Mouse (Mus musculus) lung, embryonic 16.5 days (tissue): ENCODE data around the gene Dnaaf5. TPM values are rescaled to one million over a fixed set of nuclear protein-coding genes. Genes with fewer than 3 reads are reported as not detected.

Experiments used
- ATAC-seq: fragments of 200-750 bp; cut with Nextera tagmentation; 2 replicates; pipeline ENCODE4 v1.8.0; 2017; ENCODE audit warnings: low read depth, mild to moderate bottlenecking, moderate library complexity
- H3K27ac ChIP-seq: fragments of 300-500 bp; sonication (generic); 2 replicates; pipeline ENCODE4 v1.5.1; 2014; ENCODE audit warnings: mild to moderate bottlenecking, control low read depth, low read length
- H3K27me3 ChIP-seq: fragments of 300-500 bp; sonication (generic); 2 replicates; pipeline ENCODE4 v1.6.1; 2014; ENCODE audit warnings: low read depth, low read length, mixed read lengths; ENCODE audit not compliant: control insufficient read depth, insufficient read depth
- H3K36me3 ChIP-seq: fragments of 300-500 bp; sonication (generic); 2 replicates; pipeline ENCODE4 v1.6.1; 2014; ENCODE audit warnings: low read length; ENCODE audit not compliant: control insufficient read depth, insufficient read depth
- H3K4me1 ChIP-seq: fragments of 300-500 bp; sonication (generic); replicated peaks from 2 replicates; pipeline ENCODE4 v1.6.1; 2014; ENCODE audit warnings: low read length, mixed read lengths; ENCODE audit not compliant: control insufficient read depth, insufficient read depth
- H3K4me2 ChIP-seq: fragments of 300-500 bp; sonication (generic); 2 replicates; pipeline ENCODE4 v1.6.1; 2014; ENCODE audit warnings: low read depth, low read length, control low read depth
- H3K4me3 ChIP-seq: fragments of 300-500 bp; sonication (generic); 2 replicates; pipeline ENCODE4 v1.5.1; 2014; ENCODE audit warnings: mild to moderate bottlenecking, low read length, control low read depth
- H3K9ac ChIP-seq: fragments of 300-500 bp; sonication (generic); 2 replicates; pipeline ENCODE4 v1.6.1; 2014; ENCODE audit warnings: low read length, control low read depth
- H3K9me3 ChIP-seq: fragments of 300-500 bp; sonication (generic); 2 replicates; pipeline ENCODE4 v1.6.1; 2016; ENCODE audit warnings: low read length; ENCODE audit not compliant: control insufficient read depth
- whole genome bisulfite sequencing: fragments of 180-500 bp; shearing (Covaris S2); extraction: QIAGEN DNeasy Blood & Tissue Kit; methylation state at CpG from one replicate; pipeline ENCODE4 v1.1.7; 2014; 5-methylcytosine and 5-hydroxymethylcytosine counted together
- polyA plus RNA-seq: library from polyadenylated mRNA; unstranded; fragments of >200 nt; fragmentation: Nextera tagmentation; extraction: Ambion mirVana; gene quantifications from 2 replicates; pipeline ENCODE4 v1.2.1, GENCODE M21; 2015

Gene Dnaaf5
- polyA plus RNA-seq, 1 experiment from 2014 or later, result 5.8 TPM

- H3K9ac ChIP-seq, result no peak overlapping the region
- no peaks in the 10 kb centered on the region for H3K9me3 ChIP-seq
- no peak overlapping the region for H3K27ac ChIP-seq
- peaks cover 4% of the 10 kb centered on the region for H3K36me3 ChIP-seq
- no peak overlapping the region for H3K4me3 ChIP-seq
- no peak overlapping the region for H3K4me2 ChIP-seq
- 80% methylated on average over 11 of the region's 11 CpGs for WGBS
- no peaks in the 10 kb centered on the region for H3K27me3 ChIP-seq
- ATAC-seq, result no peak
- no peaks in the 10 kb centered on the region for H3K4me1 ChIP-seq
These were observed 61.8 kb downstream of the Dnaaf5 start for GRCm38 (mm10) chr5:139211737-139212385.

GRCm38 (mm10) chr5:139214298-139214697 lies 64.3 kb downstream of the Dnaaf5 start:
- H3K27ac ChIP-seq, result no peak overlapping the region
- H3K4me2 ChIP-seq, result no peak overlapping the region
- H3K36me3 ChIP-seq, result peaks cover 4% of the 10 kb centered on the region
- no peak overlapping the region for H3K9ac ChIP-seq
- no peak for ATAC-seq
- H3K9me3 ChIP-seq, result no peaks in the 10 kb centered on the region
- no peak overlapping the region for H3K4me3 ChIP-seq
- H3K4me1 ChIP-seq, result no peaks in the 10 kb centered on the region
- H3K27me3 ChIP-seq, result no peaks in the 10 kb centered on the region

DNA sequence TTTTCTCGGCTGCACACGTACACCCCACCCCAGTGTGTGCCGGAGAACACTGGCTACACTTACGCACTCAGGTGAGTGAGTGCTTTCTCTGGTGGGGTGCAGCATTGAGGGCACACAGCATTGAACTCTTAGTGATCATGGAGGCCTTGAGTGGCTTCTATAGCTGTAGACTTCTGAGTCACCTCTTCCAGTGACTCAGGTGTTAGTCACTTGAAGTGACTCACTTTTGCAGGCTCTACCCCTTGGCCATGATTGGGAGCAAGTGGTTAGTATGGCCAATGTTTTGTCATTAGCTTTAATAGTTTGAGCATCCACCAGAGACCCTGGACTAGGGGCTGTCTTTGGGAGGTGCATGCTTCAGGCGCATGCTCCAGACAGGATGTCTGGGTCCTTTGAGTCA lies 65.2 kb downstream of the Dnaaf5 start:
- no peak overlapping the region for H3K27ac ChIP-seq
- no peak overlapping the region for H3K4me3 ChIP-seq
- ATAC-seq, result no peak
- H3K9ac ChIP-seq, result no peak overlapping the region
- H3K9me3 ChIP-seq, result no peaks in the 10 kb centered on the region
- H3K36me3 ChIP-seq, result peaks cover 4% of the 10 kb centered on the region
- H3K4me1 ChIP-seq, result no peaks in the 10 kb centered on the region
- H3K4me2 ChIP-seq, result no peak overlapping the region
- 90% methylated on average over 5 of the region's 5 CpGs for WGBS
- H3K27me3 ChIP-seq, result no peaks in the 10 kb centered on the region

DNA sequence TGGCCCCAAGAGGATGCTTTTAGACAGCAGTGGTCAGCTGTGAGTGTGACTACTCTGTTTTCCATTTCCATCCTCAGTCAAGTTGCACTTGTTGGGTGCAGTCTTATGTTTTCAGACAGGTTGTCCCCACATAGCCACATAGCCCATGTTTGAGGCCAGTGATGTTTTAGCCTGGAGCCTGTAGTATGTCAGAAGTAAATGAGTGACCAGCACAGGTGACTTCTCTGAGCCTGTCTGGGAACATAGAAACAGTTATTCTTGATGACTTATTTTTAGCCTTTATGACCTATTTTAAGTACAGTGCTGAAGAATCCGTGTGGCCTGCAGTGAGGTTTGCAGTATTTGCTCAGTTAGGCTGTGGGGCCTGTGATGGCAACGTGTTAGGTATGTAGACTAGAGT lies 66.1 kb downstream of the Dnaaf5 start:
- 83% methylated on average over 2 of the region's 2 CpGs for WGBS
- no peak for ATAC-seq
- Histone ChIP-seq H3K9ac (no peak overlapping the region), H3K4me1 (no peaks in the 10 kb centered on the region), H3K27ac (no peak overlapping the region), H3K4me2 (no peak overlapping the region), H3K4me3 (no peak overlapping the region), H3K9me3 (no peaks in the 10 kb centered on the region), H3K36me3 (peaks cover 4% of the 10 kb centered on the region), H3K27me3 (no peaks in the 10 kb centered on the region)

DNA sequence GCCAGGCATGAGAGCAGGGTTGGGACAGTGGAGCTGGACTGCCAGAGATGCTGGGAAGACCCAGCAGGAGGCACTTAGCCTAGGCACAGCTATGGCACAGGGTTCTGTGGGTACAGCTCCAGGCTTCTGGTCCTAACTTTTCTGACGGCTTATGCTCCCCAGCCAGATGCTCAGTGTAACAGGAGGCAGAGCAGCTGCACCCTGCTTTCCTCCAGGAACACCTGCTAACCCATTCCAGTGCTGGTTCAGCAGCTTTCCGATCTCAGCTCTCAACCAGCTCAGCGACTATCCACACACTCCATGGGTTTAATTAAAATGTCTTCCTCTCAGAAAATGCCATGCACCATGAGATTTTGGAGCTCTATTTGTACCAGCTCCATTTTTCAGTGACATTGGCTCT lies 66.8 kb downstream of the Dnaaf5 start:
- Histone ChIP-seq H3K36me3 (peaks cover 5% of the 10 kb centered on the region), H3K4me3 (no peak overlapping the region), H3K9me3 (no peaks in the 10 kb centered on the region), H3K4me1 (no peaks in the 10 kb centered on the region), H3K4me2 (no peak overlapping the region), H3K27me3 (no peaks in the 10 kb centered on the region), H3K27ac (no peak overlapping the region), H3K9ac (no peak overlapping the region)
- no peak for ATAC-seq
- 84% methylated on average over 3 of the region's 3 CpGs for WGBS

DNA sequence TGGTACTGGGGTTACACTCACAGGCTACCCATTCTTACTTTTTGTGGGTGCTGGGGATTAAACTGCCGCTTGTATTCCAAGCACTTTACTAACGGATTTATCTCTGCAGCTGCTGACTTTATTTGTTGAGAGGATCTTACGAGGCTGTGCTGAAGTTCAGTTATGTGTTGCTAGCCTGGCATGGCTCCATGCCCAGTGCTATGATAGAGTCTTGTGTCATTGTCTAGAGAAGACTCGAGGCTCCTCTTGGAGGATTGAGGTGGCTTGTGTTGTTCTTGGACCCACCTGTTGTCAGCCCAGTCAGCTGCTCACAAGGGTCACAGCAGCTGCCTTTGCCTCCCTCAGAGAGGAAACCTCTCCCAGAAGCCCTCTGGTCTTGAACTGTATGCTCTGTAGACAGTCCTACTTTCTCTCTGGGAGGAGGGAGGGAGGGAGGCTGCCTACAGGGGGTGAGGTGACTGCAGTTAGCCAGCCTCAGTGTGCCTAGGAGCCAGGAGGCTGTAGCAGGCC lies 70.0 kb downstream of the Dnaaf5 start:
- 73% methylated on average over 4 of the region's 4 CpGs for WGBS
- H3K4me3 ChIP-seq, result no peak overlapping the region
- peaks cover 7% of the 10 kb centered on the region for H3K36me3 ChIP-seq
- H3K9ac ChIP-seq, result no peak overlapping the region
- no peaks in the 10 kb centered on the region for H3K4me1 ChIP-seq
- no peaks in the 10 kb centered on the region for H3K9me3 ChIP-seq
- no peaks in the 10 kb centered on the region for H3K27me3 ChIP-seq
- no peak for ATAC-seq
- H3K27ac ChIP-seq, result peak overlapping the region; percentile 13; the same call in 1 of the 2 replicates
- H3K4me2 ChIP-seq, result no peak overlapping the region

DNA sequence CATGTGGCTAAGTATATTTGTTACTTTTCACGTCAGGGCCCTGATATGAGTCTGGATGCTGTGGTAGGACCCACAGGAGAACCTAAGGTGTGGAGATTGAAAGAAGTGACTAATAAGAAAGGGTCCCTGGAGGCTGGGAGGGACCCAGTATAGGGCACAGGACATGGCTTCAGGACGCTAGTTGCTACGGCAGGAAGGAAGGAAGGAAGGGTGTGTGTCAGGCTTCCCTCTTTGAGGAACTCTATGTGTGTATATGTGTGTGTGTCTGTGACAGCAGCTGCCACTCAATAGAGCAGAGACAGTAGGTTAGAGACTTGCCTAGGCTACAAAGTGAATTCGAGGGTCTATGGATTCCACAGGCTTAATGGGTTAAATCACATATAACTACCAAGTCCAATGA lies 70.6 kb downstream of the Dnaaf5 start:
- Histone ChIP-seq H3K4me3 (no peak overlapping the region), H3K27ac (peak overlapping the region; percentile 13; the same call in 1 of the 2 replicates), H3K9me3 (no peaks in the 10 kb centered on the region), H3K9ac (no peak overlapping the region), H3K27me3 (no peaks in the 10 kb centered on the region), H3K36me3 (peaks cover 7% of the 10 kb centered on the region), H3K4me2 (no peak overlapping the region), H3K4me1 (no peaks in the 10 kb centered on the region)
- ATAC-seq, result peak; percentile 47; the same call in 1 of the 2 replicates
- WGBS, result 67% methylated on average over 4 of the region's 4 CpGs

- H3K4me1 ChIP-seq, result no peaks in the 10 kb centered on the region
- no peak overlapping the region for H3K4me3 ChIP-seq
- no peak overlapping the region for H3K4me2 ChIP-seq
- no peaks in the 10 kb centered on the region for H3K27me3 ChIP-seq
- WGBS, result 96% methylated on average over 10 of the region's 10 CpGs
- no peak for ATAC-seq
- H3K27ac ChIP-seq, result no peak overlapping the region
- H3K36me3 ChIP-seq, result peaks cover 19% of the 10 kb centered on the region
- H3K9ac ChIP-seq, result no peak overlapping the region
- H3K9me3 ChIP-seq, result no peaks in the 10 kb centered on the region
These were observed 73.3 kb downstream of the Dnaaf5 start for GRCm38 (mm10) chr5:139223331-139223730.

- H3K4me3 ChIP-seq, result no peak overlapping the region
- H3K36me3 ChIP-seq, result peaks cover 31% of the 10 kb centered on the region
- H3K4me1 ChIP-seq, result no peaks in the 10 kb centered on the region
- no peak overlapping the region for H3K4me2 ChIP-seq
- WGBS, result 91% methylated on average over 4 of the region's 4 CpGs
- no peaks in the 10 kb centered on the region for H3K27me3 ChIP-seq
- ATAC-seq, result no peak
- no peaks in the 10 kb centered on the region for H3K9me3 ChIP-seq
- no peak overlapping the region for H3K9ac ChIP-seq
- no peak overlapping the region for H3K27ac ChIP-seq
These were observed 77.2 kb downstream of the Dnaaf5 start for GRCm38 (mm10) chr5:139227236-139227635.
